Mouse (Mus musculus) kidney, embryonic 16.5 days (tissue): ENCODE data around the gene Grin2b. TPM values are rescaled to one million over a fixed set of nuclear protein-coding genes. Genes with fewer than 3 reads are reported as not detected.

Experiments used
- microRNA-seq: library from miRNA; unstranded; fragments of <30 nt; microRNA quantifications from one replicate; pipeline ENCODE4, GENCODE M21; 2016
- polyA plus RNA-seq: library from polyadenylated mRNA; unstranded; fragments of >200 nt; fragmentation: Nextera tagmentation; extraction: Ambion mirVana; gene quantifications from 2 replicates; pipeline ENCODE4 v1.2.1, GENCODE M21; 2015

Grin2b gene
- polyA plus RNA-seq, 1 experiment from 2014 or later: 0.34 TPM

Small RNA genes within 50 kb of the gene (microRNA-seq; reads per million reads assigned to microRNA genes)
- not detected for gene Gm22892

Other genes with a start within 250 kb of the Grin2b start
- not detected in 2 replicates for gene Gm8994, start 154.0 kb upstream of the Grin2b start, polyA plus RNA-seq
- gene E330021D16Rik, start 242.1 kb upstream of the Grin2b start, polyA plus RNA-seq: 2.9 and 3.0 TPM in 2 replicates